Mouse (Mus musculus) CH12.LX (cell line): ENCODE results near the gene Il16. TPM values are rescaled to one million over a fixed set of nuclear protein-coding genes. Genes with fewer than 3 reads are reported as not detected.

ENCODE experiments used
- DNase-seq: peaks from one replicate; pipeline ENCODE4 v3.0.0-alpha.2; 2013; ENCODE audit errors: extremely low read depth
- H3K27ac ChIP-seq: 2 replicates; pipeline ENCODE4 v1.5.1; 2012; ENCODE audit warnings: low read depth, mild to moderate bottlenecking, control low read depth, moderate library complexity; ENCODE audit not compliant: insufficient read depth
- H3K27me3 ChIP-seq: replicated peaks from 2 replicates; pipeline ENCODE3; 2012; ENCODE audit warnings: inconsistent platforms
- H3K36me3 ChIP-seq, 2 experiments: replicated peaks in 1 of 2; 2 replicates each; pipeline versions ENCODE3 to v1.6.1; 2012; ENCODE audit warnings: inconsistent platforms in 1 of 2, low read length in 1 of 2, mild to moderate bottlenecking in 1 of 2, mixed read lengths in 1 of 2, moderate library complexity in 1 of 2; ENCODE audit not compliant: control insufficient read depth in 1 of 2, insufficient read depth in 1 of 2
- H3K4me1 ChIP-seq, 2 experiments: 2 replicates each; pipeline ENCODE4 v1.6.1; 2012; ENCODE audit warnings: inconsistent platforms in 1 of 2, moderate library complexity in 1 of 2; ENCODE audit not compliant: insufficient read depth in 2 of 2, control insufficient read depth in 1 of 2
- H3K4me2 ChIP-seq: 2 replicates; pipeline ENCODE4 v1.6.1; 2012; ENCODE audit warnings: low read depth, mild to moderate bottlenecking, control low read depth; ENCODE audit not compliant: poor library complexity, insufficient read depth, severe bottlenecking
- H3K4me3 ChIP-seq, 3 experiments: fragments of 150-350 bp in 1 of 3; sonication (generic) in 1 of 3; replicated peaks in 1 of 3; 2 replicates each; pipeline versions ENCODE3 to v1.5.1; 2011 to 2012; ENCODE audit warnings: low read depth in 2 of 3, low read length in 2 of 3, mild to moderate bottlenecking in 2 of 3, moderate library complexity in 2 of 3, control low read depth in 1 of 3, improper control_type of control experiment in 1 of 3, inconsistent platforms in 1 of 3, mixed read lengths in 1 of 3; ENCODE audit not compliant: poor library complexity in 1 of 3
- H3K79me2 ChIP-seq: replicated peaks from 2 replicates; pipeline ENCODE4 v1.6.1; 2012; ENCODE audit warnings: mild to moderate bottlenecking, moderate library complexity; ENCODE audit not compliant: control insufficient read depth, poor library complexity, insufficient read depth, severe bottlenecking; ENCODE audit errors: extremely low read depth
- H3K9ac ChIP-seq: 2 replicates; pipeline ENCODE4 v1.6.1; 2012; ENCODE audit warnings: low read depth, mild to moderate bottlenecking, control low read depth, moderate library complexity; ENCODE audit not compliant: insufficient read depth
- H3K9me3 ChIP-seq: replicated peaks from 2 replicates; pipeline ENCODE3; 2012; ENCODE audit warnings: low read length, inconsistent platforms, mixed read lengths
- BHLHE40 ChIP-seq: IDR thresholded peaks from 2 replicates; pipeline ENCODE4 v1.6.1; 2011; ENCODE audit warnings: mild to moderate bottlenecking, low read depth, low read length, improper control_type of control experiment
- CHD1 ChIP-seq: IDR thresholded peaks from 2 replicates; pipeline ENCODE4 v1.6.1; 2012; ENCODE audit warnings: low read depth, low read length, improper control_type of control experiment, inconsistent platforms
- CHD2 ChIP-seq: IDR thresholded peaks from 2 replicates; pipeline ENCODE4 v1.6.1; 2011; ENCODE audit warnings: low read length, improper control_type of control experiment
- CTCF ChIP-seq, 2 experiments: IDR thresholded peaks in 1 of 2; conservative IDR thresholded peaks in 1 of 2; 2 replicates each; pipeline ENCODE4 v1.5.1; 2011 to 2012; ENCODE audit warnings: low read depth in 2 of 2, low read length in 2 of 2, improper control_type of control experiment in 1 of 2, inconsistent platforms in 1 of 2, mild to moderate bottlenecking in 1 of 2, moderate library complexity in 1 of 2
- E2F4 ChIP-seq: IDR thresholded peaks from 2 replicates; pipeline ENCODE4 v1.6.1; 2011; ENCODE audit warnings: low read depth, low read length, improper control_type of control experiment; ENCODE audit not compliant: insufficient replicate concordance
- ELF1 ChIP-seq: IDR thresholded peaks from 2 replicates; pipeline ENCODE4 v1.6.1; 2014; ENCODE audit warnings: low read depth, mild to moderate bottlenecking, inconsistent platforms, low read length, improper control_type of control experiment
- ETS1 ChIP-seq: conservative IDR thresholded peaks from 2 replicates; pipeline ENCODE4 v1.6.1; 2012; ENCODE audit warnings: low read depth, mild to moderate bottlenecking, inconsistent platforms, low read length, improper control_type of control experiment, moderate library complexity
- GABPA ChIP-seq: IDR thresholded peaks from 2 replicates; pipeline ENCODE4 v1.6.1; 2012; ENCODE audit warnings: low read depth, low read length, improper control_type of control experiment, inconsistent platforms; ENCODE audit not compliant: insufficient replicate concordance
- HCFC1 ChIP-seq: IDR thresholded peaks from 2 replicates; pipeline ENCODE4 v1.6.1; 2012; ENCODE audit warnings: low read depth, mild to moderate bottlenecking, inconsistent platforms, low read length, improper control_type of control experiment
- IRF4 ChIP-seq: IDR thresholded peaks from 2 replicates; pipeline ENCODE4 v1.6.1; 2014; ENCODE audit warnings: low read depth, mild to moderate bottlenecking, inconsistent platforms, low read length, improper control_type of control experiment
- JUN ChIP-seq: IDR thresholded peaks from 2 replicates; pipeline ENCODE4 v1.6.1; 2011; ENCODE audit warnings: low read depth, mild to moderate bottlenecking, low read length, improper control_type of control experiment, moderate library complexity; ENCODE audit not compliant: insufficient read depth
- JUND ChIP-seq: conservative IDR thresholded peaks from 2 replicates; pipeline ENCODE4 v1.6.1; 2011; ENCODE audit warnings: low read depth, low read length, improper control_type of control experiment
- MAFK ChIP-seq: IDR thresholded peaks from 2 replicates; pipeline ENCODE4 v1.6.1; 2011; ENCODE audit warnings: low read length, improper control_type of control experiment; ENCODE audit not compliant: insufficient replicate concordance
- MEF2A ChIP-seq: IDR thresholded peaks from 2 replicates; pipeline ENCODE4 v1.6.1; 2014; ENCODE audit warnings: low read depth, mild to moderate bottlenecking, inconsistent platforms, low read length, improper control_type of control experiment, borderline replicate concordance
- MXI1 ChIP-seq: IDR thresholded peaks from 2 replicates; pipeline ENCODE4 v1.6.1; 2011; ENCODE audit warnings: mild to moderate bottlenecking, low read depth, low read length, improper control_type of control experiment
- MYC ChIP-seq: IDR thresholded peaks from 2 replicates; pipeline ENCODE4 v1.6.1; 2011; ENCODE audit warnings: low read depth, mild to moderate bottlenecking, improper control_type of control experiment, low read length
- NELFE ChIP-seq: IDR thresholded peaks from 2 replicates; pipeline ENCODE4 v1.6.1; 2011; ENCODE audit warnings: low read depth, low read length, improper control_type of control experiment
- NRF1 ChIP-seq: IDR thresholded peaks from 2 replicates; pipeline ENCODE4 v1.6.1; 2014; ENCODE audit warnings: low read depth, mild to moderate bottlenecking, inconsistent platforms, low read length, improper control_type of control experiment, moderate library complexity
- PAX5 ChIP-seq: IDR thresholded peaks from 2 replicates; pipeline ENCODE4 v1.6.1; 2012; ENCODE audit warnings: low read length, inconsistent platforms, mixed read lengths
- POLR2AphosphoS2 ChIP-seq: IDR thresholded peaks from 2 replicates; pipeline ENCODE4 v1.6.1; 2011; ENCODE audit warnings: low read depth, low read length, improper control_type of control experiment
- RAD21 ChIP-seq: IDR thresholded peaks from 2 replicates; pipeline ENCODE4 v1.6.1; 2011; ENCODE audit warnings: low read depth, mild to moderate bottlenecking, low read length, improper control_type of control experiment, moderate library complexity
- RCOR1 ChIP-seq: conservative IDR thresholded peaks from 2 replicates; pipeline ENCODE4 v1.6.1; 2012; ENCODE audit warnings: low read depth, mild to moderate bottlenecking, inconsistent platforms, low read length, improper control_type of control experiment
- SIN3A ChIP-seq: IDR thresholded peaks from 2 replicates; pipeline ENCODE4 v1.6.1; 2012; ENCODE audit warnings: low read length, improper control_type of control experiment, inconsistent platforms
- TCF12 ChIP-seq: IDR thresholded peaks from 2 replicates; pipeline ENCODE4 v1.6.1; 2014; ENCODE audit warnings: low read depth, mild to moderate bottlenecking, inconsistent platforms, low read length, improper control_type of control experiment
- UBTF ChIP-seq: IDR thresholded peaks from 2 replicates; pipeline ENCODE4 v1.6.1; 2012; ENCODE audit warnings: low read depth, mild to moderate bottlenecking, inconsistent platforms, low read length, improper control_type of control experiment, moderate library complexity
- USF1 ChIP-seq: IDR thresholded peaks from 2 replicates; pipeline ENCODE4 v1.6.1; 2014; ENCODE audit warnings: low read depth, mild to moderate bottlenecking, inconsistent platforms, low read length, improper control_type of control experiment
- USF2 ChIP-seq: conservative IDR thresholded peaks from 2 replicates; pipeline ENCODE4 v1.6.1; 2011; ENCODE audit warnings: low read depth, low read length, improper control_type of control experiment
- ZC3H11A ChIP-seq: IDR thresholded peaks from 2 replicates; pipeline ENCODE4 v1.6.1; 2012; ENCODE audit warnings: low read depth, mild to moderate bottlenecking, inconsistent platforms, low read length, improper control_type of control experiment
- ZKSCAN1 ChIP-seq: IDR thresholded peaks from 2 replicates; pipeline ENCODE4 v1.6.1; 2012; ENCODE audit warnings: low read depth, inconsistent platforms, low read length, improper control_type of control experiment, borderline replicate concordance
- ZMIZ1 ChIP-seq: IDR thresholded peaks from 2 replicates; pipeline ENCODE4 v1.6.1; 2012; ENCODE audit warnings: low read depth, mild to moderate bottlenecking, inconsistent platforms, low read length, improper control_type of control experiment
- dilution Hi-C: fragments of 300-500 bp; cut with MboI; formaldehyde crosslinking; loops from 2 replicates; pipeline ENCODE4 v1.14.3; 2020; ENCODE audit warnings: low sequenced_read_pairs; ENCODE audit not compliant: extremely low pct_unique_long_range_greater_than_20kb, extremely low pct_ligation_motif_present
- in situ Hi-C: fragments of 300-500 bp; cut with MboI; formaldehyde crosslinking; loops from 3 replicates; pipeline ENCODE4 v1.14.3; 2019; ENCODE audit warnings: low sequenced_read_pairs, low pct_ligation_motif_present, low pct_unique_long_range_greater_than_20kb, mixed read lengths
- polyA plus RNA-seq: library from polyadenylated mRNA; unstranded; fragments of >175 nt; gene quantifications from 2 replicates; pipeline ENCODE4 v1.2.1, GENCODE M21; 2012; ENCODE audit warnings: low read depth; ENCODE audit not compliant: insufficient read length
- total RNA-seq, 2 experiments: library from RNA; depleted of rRNA; stranded (reverse); fragments of 300-350 nt in 1 of 2; fragments of >200 nt in 1 of 2; gene quantifications; 2 replicates each; pipeline ENCODE4 v1.2.3; 2012 to 2014

Il16 gene
- total and polyA plus RNA-seq, 3 experiments = 39.8 to 62.1 (median 55.5) TPM

DNA sequence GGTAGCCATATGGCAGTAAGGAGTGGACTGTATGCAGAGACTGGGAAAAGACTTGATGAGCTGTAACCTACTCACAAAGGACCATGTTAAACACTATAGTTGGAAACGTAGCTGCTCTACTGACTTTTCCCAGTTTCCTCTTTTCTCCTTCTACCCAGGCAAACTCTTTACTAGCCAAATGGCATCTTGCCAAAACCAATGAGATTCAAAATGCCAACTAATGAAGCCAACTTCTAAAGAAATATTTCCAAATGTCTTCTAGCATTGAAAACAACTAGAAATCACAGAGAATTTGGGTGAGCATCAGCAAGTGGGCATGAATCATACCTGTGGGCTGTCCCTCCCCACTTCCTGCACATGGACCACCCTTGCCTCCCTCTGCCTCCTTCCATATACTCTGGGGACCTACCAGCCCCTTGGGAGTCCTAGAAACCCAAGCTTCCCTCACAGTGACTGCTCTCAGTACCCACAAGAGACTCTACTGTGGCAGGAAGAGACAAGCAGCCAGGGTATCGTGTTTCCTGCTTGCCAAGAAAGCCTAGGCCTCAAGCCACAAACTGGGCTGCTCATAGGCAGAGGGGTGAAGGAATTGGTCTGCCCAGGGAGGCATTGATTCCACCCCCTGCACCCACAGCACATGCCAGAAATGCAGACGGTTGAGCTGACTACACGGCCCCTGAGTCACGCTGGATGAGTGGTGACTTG is 28.4 kb downstream of the Il16 start:
- Histone ChIP-seq H3K36me3 (no peaks in the 10 kb centered on the region), H3K27me3 (no peaks in the 10 kb centered on the region), H3K9me3 (peaks cover 3% of the 10 kb centered on the region), H3K4me1 (peaks cover 2 to 16% of the 10 kb centered on the region in 2 experiments; a peak in 3 of 4 replicates), H3K4me2 (no peak overlapping the region), H3K27ac (no peak overlapping the region), H3K79me2 (no peaks in the 10 kb centered on the region), H3K9ac (no peak overlapping the region), H3K4me3 (no peak overlapping the region)
- in situ Hi-C loops (no loop called here), dilution Hi-C loops (no loop called here)
- no peak for TF ChIP-seq IRF4
- TF ChIP-seq SIN3A = no peak
- no peak for TF ChIP-seq HCFC1
- no peak for TF ChIP-seq CTCF (conservative IDR thresholded peaks at IDR 0.05 in 1 of 2, IDR thresholded peaks at IDR 0.05 in 1 of 2; ENCODE audit: low read depth in 2 of 2, low read length in 2 of 2)
- no peak for TF ChIP-seq TCF12
- TF ChIP-seq MAFK = no peak
- no peak for TF ChIP-seq PAX5
- no peak for TF ChIP-seq ELF1
- no peak for TF ChIP-seq JUND
- no peak for TF ChIP-seq POLR2AphosphoS2
- TF ChIP-seq BHLHE40 = no peak
- no peak for TF ChIP-seq JUN
- TF ChIP-seq NRF1 = no peak
- TF ChIP-seq ZMIZ1 = no peak
- TF ChIP-seq USF1 = no peak
- no peak for TF ChIP-seq MYC
- no peak for TF ChIP-seq MEF2A
- no peak for TF ChIP-seq USF2
- no peak for TF ChIP-seq E2F4
- no peak for DNase-seq

DNA sequence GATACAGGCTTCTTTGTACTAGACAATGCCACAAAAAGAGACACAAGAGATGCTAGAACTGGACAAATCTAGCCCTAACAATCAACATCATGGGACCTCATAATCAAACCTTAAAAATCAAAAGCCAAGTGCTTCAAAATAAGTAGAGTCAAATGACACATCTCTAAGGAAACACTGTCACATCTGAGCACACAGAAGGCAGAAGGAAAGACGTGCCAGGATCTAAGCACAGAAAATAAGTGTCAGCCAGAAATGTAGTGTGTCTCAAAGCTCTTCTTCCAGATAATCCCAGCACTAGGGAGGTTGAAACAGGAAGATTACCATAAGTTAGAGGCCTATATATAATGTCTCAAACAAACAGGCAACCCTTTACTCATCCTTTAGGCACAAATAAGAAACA is 31.9 kb downstream of the Il16 start:
- Histone ChIP-seq H3K4me3 (no peak overlapping the region), H3K27ac (no peak overlapping the region), H3K27me3 (no peaks in the 10 kb centered on the region), H3K4me1 (peaks cover 0 to 7% of the 10 kb centered on the region in 2 experiments; a peak in 2 of 4 replicates), H3K9ac (no peak overlapping the region), H3K9me3 (peaks cover 3% of the 10 kb centered on the region), H3K4me2 (no peak overlapping the region), H3K79me2 (no peaks in the 10 kb centered on the region), H3K36me3 (no peaks in the 10 kb centered on the region)
- dilution Hi-C loops = no loop called here
- DNase-seq = no peak
- TF ChIP-seq CHD2 (no peak), ETS1 (no peak), RAD21 (no peak), HCFC1 (no peak), CHD1 (no peak), SIN3A (no peak), NRF1 (no peak), JUND (no peak), MXI1 (no peak), UBTF (no peak), RCOR1 (no peak), BHLHE40 (no peak), ZKSCAN1 (no peak), MAFK (no peak), TCF12 (no peak), IRF4 (no peak), NELFE (no peak), ZC3H11A (no peak), GABPA (no peak), USF2 (no peak)
- in situ Hi-C loops = no loop called here
